Mouse (Mus musculus): ENCODE results near the gene Tanc2. TPM values are rescaled to one million over a fixed set of nuclear protein-coding genes. Genes with fewer than 3 reads are reported as not detected.

Tanc2 gene
- total and polyA plus RNA-seq, 2 experiments from 2014 or later: 5.2 to 25.0 TPM

- no peak for DNase-seq (ENCODE audit: low spot score)
- WGBS: 53% methylated on average over 5 of the region's 5 CpGs
Observed at GRCm38 (mm10) chr11:105934303-105934711, 344.5 kb downstream of the Tanc2 start.

GRCm38 (mm10) chr11:105934816-105935215 is 345.0 kb downstream of the Tanc2 start:
- H3K9ac ChIP-seq (replicated peaks; ENCODE audit: low read depth, low read length): no peak overlapping the region
- TF ChIP-seq EP300 (IDR thresholded peaks at IDR 0.05; ENCODE audit: low read depth) (no peak), CTCF (IDR thresholded peaks at IDR 0.05; ENCODE audit: low read depth) (no peak)
- ATAC-seq (ENCODE audit: insufficient read depth, low read depth): no peak
- H3K27ac ChIP-seq (ENCODE audit: low read depth): peak overlapping the region; percentile 27; the same call in 1 of the 2 replicates
- 60% methylated on average over 6 of the region's 6 CpGs for WGBS
- no peaks in the 10 kb centered on the region for H3K9me3 ChIP-seq (replicated peaks; ENCODE audit: control insufficient read depth, low read length)
- H3K4me1 ChIP-seq (ENCODE audit: control insufficient read depth, insufficient read depth): no peaks in the 10 kb centered on the region
- H3K36me3 ChIP-seq (replicated peaks; ENCODE audit: control insufficient read depth, insufficient read depth, low read length): no peaks in the 10 kb centered on the region
- no peaks in the 10 kb centered on the region for H3K27me3 ChIP-seq (ENCODE audit: control insufficient read depth, insufficient read depth, low read length)
- H3K4me2 ChIP-seq (ENCODE audit: low read depth, low read length): no peak overlapping the region
- no peak for DNase-seq (ENCODE audit: low spot score)
- no peak overlapping the region for H3K4me3 ChIP-seq (ENCODE audit: low read depth, low read length)

More at GRCm38 (mm10) chr11:105934303-105934711, 344.5 kb downstream of the Tanc2 start:
- no peak for TF ChIP-seq CTCF (IDR thresholded peaks at IDR 0.05; ENCODE audit: low read depth)
- no peak for TF ChIP-seq EP300 (IDR thresholded peaks at IDR 0.05; ENCODE audit: low read depth)
- no peaks in the 10 kb centered on the region for H3K9me3 ChIP-seq (replicated peaks; ENCODE audit: control insufficient read depth, low read length)
- H3K4me3 ChIP-seq (ENCODE audit: low read depth, low read length): no peak overlapping the region
- ATAC-seq (ENCODE audit: insufficient read depth, low read depth): no peak
- H3K4me2 ChIP-seq (ENCODE audit: low read depth, low read length): no peak overlapping the region
- no peak overlapping the region for H3K9ac ChIP-seq (replicated peaks; ENCODE audit: low read depth, low read length)
- no peaks in the 10 kb centered on the region for H3K27me3 ChIP-seq (ENCODE audit: control insufficient read depth, insufficient read depth, low read length)
- peak overlapping the region; percentile 27 for H3K27ac ChIP-seq (ENCODE audit: low read depth)
- H3K4me1 ChIP-seq (ENCODE audit: control insufficient read depth, insufficient read depth): no peaks in the 10 kb centered on the region
- H3K36me3 ChIP-seq (replicated peaks; ENCODE audit: control insufficient read depth, insufficient read depth, low read length): no peaks in the 10 kb centered on the region

- no peak overlapping the region for H3K4me3 ChIP-seq (ENCODE audit: low read depth, low read length)
- no peaks in the 10 kb centered on the region for H3K9me3 ChIP-seq (replicated peaks; ENCODE audit: control insufficient read depth, low read length)
- WGBS: 87% methylated on average over 8 of the region's 8 CpGs
- TF ChIP-seq EP300 (IDR thresholded peaks at IDR 0.05; ENCODE audit: low read depth) (no peak), CTCF (IDR thresholded peaks at IDR 0.05; ENCODE audit: low read depth) (no peak)
- no peaks in the 10 kb centered on the region for H3K36me3 ChIP-seq (replicated peaks; ENCODE audit: control insufficient read depth, insufficient read depth, low read length)
- no peaks in the 10 kb centered on the region for H3K4me1 ChIP-seq (ENCODE audit: control insufficient read depth, insufficient read depth)
- ATAC-seq (ENCODE audit: insufficient read depth, low read depth) (no peak), DNase-seq (ENCODE audit: low spot score) (no peak)
- H3K4me2 ChIP-seq (ENCODE audit: low read depth, low read length): no peak overlapping the region
- no peak overlapping the region for H3K9ac ChIP-seq (replicated peaks; ENCODE audit: low read depth, low read length)
- 0 out of 2 replicates have a peak, but pooled peaks cover 3% of the 10 kb centered on the region for H3K27me3 ChIP-seq (ENCODE audit: control insufficient read depth, insufficient read depth, low read length)
- no peak overlapping the region for H3K27ac ChIP-seq (ENCODE audit: low read depth)
Observed at GRCm38 (mm10) chr11:105935496-105935895, 345.7 kb downstream of the Tanc2 start.

- no peaks in the 10 kb centered on the region for H3K36me3 ChIP-seq (replicated peaks; ENCODE audit: control insufficient read depth, insufficient read depth, low read length)
- DNase-seq (ENCODE audit: low spot score) (no peak), ATAC-seq (ENCODE audit: insufficient read depth, low read depth) (peak; percentile 45)
- H3K4me2 ChIP-seq (ENCODE audit: low read depth, low read length): no peak overlapping the region
- TF ChIP-seq EP300 (IDR thresholded peaks at IDR 0.05; ENCODE audit: low read depth) (no peak), CTCF (IDR thresholded peaks at IDR 0.05; ENCODE audit: low read depth) (no peak)
- H3K9ac ChIP-seq (replicated peaks; ENCODE audit: low read depth, low read length): no peak overlapping the region
- no peaks in the 10 kb centered on the region for H3K4me1 ChIP-seq (ENCODE audit: control insufficient read depth, insufficient read depth)
- no peak overlapping the region for H3K27ac ChIP-seq (ENCODE audit: low read depth)
- WGBS: 75% methylated on average over 6 of the region's 6 CpGs
- H3K4me3 ChIP-seq (ENCODE audit: low read depth, low read length): no peak overlapping the region
- no peaks in the 10 kb centered on the region for H3K9me3 ChIP-seq (replicated peaks; ENCODE audit: control insufficient read depth, low read length)
- H3K27me3 ChIP-seq (ENCODE audit: control insufficient read depth, insufficient read depth, low read length): 0 out of 2 replicates have a peak, but pooled peaks cover 3% of the 10 kb centered on the region
Observed at GRCm38 (mm10) chr11:105936200-105936599, 346.4 kb downstream of the Tanc2 start.

- no peak overlapping the region for H3K27ac ChIP-seq (ENCODE audit: low read depth)
- H3K4me1 ChIP-seq (ENCODE audit: control insufficient read depth, insufficient read depth): no peaks in the 10 kb centered on the region
- 0 out of 2 replicates have a peak, but pooled peaks cover 7% of the 10 kb centered on the region for H3K27me3 ChIP-seq (ENCODE audit: control insufficient read depth, insufficient read depth, low read length)
- no peak for TF ChIP-seq EP300 (IDR thresholded peaks at IDR 0.05; ENCODE audit: low read depth)
- H3K9ac ChIP-seq (replicated peaks; ENCODE audit: low read depth, low read length): no peak overlapping the region
- DNase-seq (ENCODE audit: low spot score) (no peak), ATAC-seq (ENCODE audit: insufficient read depth, low read depth) (no peak)
- H3K4me2 ChIP-seq (ENCODE audit: low read depth, low read length): no peak overlapping the region
- H3K9me3 ChIP-seq (replicated peaks; ENCODE audit: control insufficient read depth, low read length): no peaks in the 10 kb centered on the region
- no peaks in the 10 kb centered on the region for H3K36me3 ChIP-seq (replicated peaks; ENCODE audit: control insufficient read depth, insufficient read depth, low read length)
- no peak overlapping the region for H3K4me3 ChIP-seq (ENCODE audit: low read depth, low read length)
- 92% methylated on average over 3 of the region's 3 CpGs for WGBS
Observed at GRCm38 (mm10) chr11:105936974-105937373, 347.2 kb downstream of the Tanc2 start.

GRCm38 (mm10) chr11:105938771-105939170 is 349.0 kb downstream of the Tanc2 start:
- Histone ChIP-seq H3K4me3 (ENCODE audit: low read depth, low read length) (no peak overlapping the region), H3K9me3 (replicated peaks; ENCODE audit: control insufficient read depth, low read length) (no peaks in the 10 kb centered on the region), H3K9ac (replicated peaks; ENCODE audit: low read depth, low read length) (no peak overlapping the region), H3K27ac (ENCODE audit: low read depth) (no peak overlapping the region), H3K4me1 (ENCODE audit: control insufficient read depth, insufficient read depth) (0 out of 2 replicates have a peak, but pooled peaks cover 4% of the 10 kb centered on the region), H3K4me2 (ENCODE audit: low read depth, low read length) (no peak overlapping the region), H3K27me3 (ENCODE audit: control insufficient read depth, insufficient read depth, low read length) (0 out of 2 replicates have a peak, but pooled peaks cover 8% of the 10 kb centered on the region), H3K36me3 (replicated peaks; ENCODE audit: control insufficient read depth, insufficient read depth, low read length) (no peaks in the 10 kb centered on the region)
- TF ChIP-seq EP300 (IDR thresholded peaks at IDR 0.05; ENCODE audit: low read depth): no peak
- TF ChIP-seq CTCF (IDR thresholded peaks at IDR 0.05; ENCODE audit: low read depth): no peak
- no peak for ATAC-seq (ENCODE audit: insufficient read depth, low read depth)
- 70% methylated on average over 9 of the region's 9 CpGs for WGBS
- no peak for DNase-seq (ENCODE audit: low spot score)

Data from heart, postnatal 0 days (tissue).